Mouse (Mus musculus) A20 (cell line): ENCODE results near the gene Nlrp5.
"Not testable (repeated sequence)": the region's sequence is repeated elsewhere in the genome, so short reads cannot be mapped to it uniquely, and the experiment has no call there.

Experiments
- DNase-seq: peaks from one replicate; pipeline ENCODE4 v3.0.0-alpha.2; 2011; ENCODE audit warnings: low read depth, low spot score

Gene Nlrp5

GRCm38 (mm10) chr7:23385589-23385988 is at the start of gene Nlrp5:
Gene Nlrp5, plus strand, starts transcription at chr7:23385889.
- no peak for DNase-seq

GRCm38 (mm10) chr7:23358311-23358710 is 27.4 kb upstream of the Nlrp5 start:
- DNase-seq: not testable (repeated sequence)

- not testable (repeated sequence) for DNase-seq
Measured at GRCm38 (mm10) chr7:23470201-23470600, 84.5 kb downstream of the Nlrp5 start.

GRCm38 (mm10) chr7:23470832-23471231 is 85.1 kb downstream of the Nlrp5 start:
- not testable (repeated sequence) for DNase-seq

GRCm38 (mm10) chr7:23472886-23473285 is 87.2 kb downstream of the Nlrp5 start:
- not testable (repeated sequence) for DNase-seq
